Mouse (Mus musculus) gastrocnemius, postnatal 10 days (tissue): ENCODE results near the gene Vmn1r176. TPM values are rescaled to one million over a fixed set of nuclear protein-coding genes. Genes with fewer than 3 reads are reported as not detected.
"Not testable (repeated sequence)": the region's sequence is repeated elsewhere in the genome, so short reads cannot be mapped to it uniquely, and the experiment has no call there.

Experiments used
- DNase-seq: peaks from one replicate; pipeline ENCODE4 v3.0.0; 2021; ENCODE audit warnings: mixed read lengths
- long read RNA-seq, 2 experiments: library from polyadenylated mRNA; stranded (forward); transcript quantifications; one replicate each; pipeline ENCODE4 v2.0.0; 2021
- total RNA-seq, 2 experiments: library from RNA; stranded (reverse); gene quantifications; 2 replicates each; pipeline ENCODE4 v1.2.3; 2021

Gene Vmn1r176
- not detected for total RNA-seq
- long read RNA-seq, experiment 1 = 0 reads
- long read RNA-seq, experiment 2 = 0 reads

GRCm38 (mm10) chr7:23837272-23837671, at the start of gene Vmn1r176:
Gene Vmn1r176, minus strand, starts transcription at chr7:23837372.
- not testable (repeated sequence) for DNase-seq

GRCm38 (mm10) chr7:23876918-23877317, 39.7 kb upstream of the Vmn1r176 start:
- not testable (repeated sequence) for DNase-seq

GRCm38 (mm10) chr7:23866349-23866748, 29.2 kb upstream of the Vmn1r176 start, which contains the start of gene Vmn1r177:
Gene Vmn1r177, minus strand, starts transcription at chr7:23866449.
- DNase-seq = not testable (repeated sequence)

- DNase-seq = not testable (repeated sequence)
These were observed 26.6 kb downstream of the Vmn1r176 start, which contains the start of gene Vmn1r175 for GRCm38 (mm10) chr7:23810543-23810942. Gene Vmn1r175, minus strand, starts transcription at chr7:23810643.

- no peak for DNase-seq
These were observed 52.6 kb downstream of the Vmn1r176 start for GRCm38 (mm10) chr7:23784526-23784925.

Other genes starting within 250 kb of the Vmn1r176 start
- gene Vmn1r170, start 231.2 kb downstream of the Vmn1r176 start, total RNA-seq = not detected
- gene Vmn1r171, start 206.7 kb downstream of the Vmn1r176 start, total RNA-seq = not detected
- gene Vmn1r172, start 179.1 kb downstream of the Vmn1r176 start, total RNA-seq = not detected
- gene Vmn1r173, start 136.7 kb downstream of the Vmn1r176 start, total RNA-seq = not detected
- gene Vmn1r174, start 85.1 kb downstream of the Vmn1r176 start, total RNA-seq = not detected
- gene Vmn1r175, start 26.7 kb downstream of the Vmn1r176 start, total RNA-seq = not detected
- not detected for gene Vmn1r177, start 29.1 kb upstream of the Vmn1r176 start, total RNA-seq
- not detected for gene Vmn1r178, start 54.6 kb upstream of the Vmn1r176 start, total RNA-seq
- not detected for gene Vmn1r179, start 89.6 kb upstream of the Vmn1r176 start, total RNA-seq
- not detected for gene Vmn1r180, start 113.3 kb upstream of the Vmn1r176 start, total RNA-seq
- gene Vmn1r181, start 137.2 kb upstream of the Vmn1r176 start, total RNA-seq = not detected
- not detected for gene V1rd19, start 164.3 kb upstream of the Vmn1r176 start, total RNA-seq
- not detected for gene Vmn1r183, start 215.9 kb upstream of the Vmn1r176 start, total RNA-seq
- gene Zfp180, start 244.6 kb upstream of the Vmn1r176 start, total RNA-seq = 1 to 10 TPM; 6.4 to 7.0 TPM